Mouse (Mus musculus) embryonic facial prominence, embryonic 11.5 days (tissue): ENCODE measurements at regions not wholly inside any gene's neighbourhood (a gene's known extent, or its start where the extent isn't known, plus 50 kb on each side); places are given as distances from the start of the nearest gene placed in this dataset.

ENCODE experiments used
- ATAC-seq: fragments of 200-750 bp; cut with Nextera tagmentation; replicated peaks from 2 replicates; pipeline ENCODE4 v1.8.0; 2017; ENCODE audit warnings: low read depth; ENCODE audit not compliant: insufficient number of reproducible peaks, low FRiP score, low TSS enrichment
- DNase-seq: peaks from one replicate; pipeline ENCODE4 v3.0.0-alpha.2; 2015; ENCODE audit warnings: low spot score
- H3K27ac ChIP-seq: fragments of 300-500 bp; sonication (generic); replicated peaks from 2 replicates; pipeline ENCODE4 v1.5.1; 2014; ENCODE audit warnings: mild to moderate bottlenecking, low read depth, low read length, control low read depth
- H3K27me3 ChIP-seq: fragments of 300-500 bp; sonication (generic); 2 replicates; pipeline ENCODE4 v1.6.1; 2014; ENCODE audit warnings: mild to moderate bottlenecking, low read length, moderate library complexity, mixed read lengths; ENCODE audit not compliant: control insufficient read depth, insufficient read depth
- H3K36me3 ChIP-seq: fragments of 300-500 bp; sonication (generic); replicated peaks from 2 replicates; pipeline ENCODE4 v1.6.1; 2014; ENCODE audit warnings: low read depth, mild to moderate bottlenecking, low read length, moderate library complexity, mixed read lengths; ENCODE audit not compliant: control insufficient read depth, insufficient read depth
- H3K4me1 ChIP-seq: fragments of 300-500 bp; sonication (generic); 2 replicates; pipeline ENCODE4 v1.6.1; 2014; ENCODE audit warnings: low read length, mixed read lengths; ENCODE audit not compliant: control insufficient read depth, insufficient read depth
- H3K4me2 ChIP-seq: fragments of 300-500 bp; sonication (generic); 2 replicates; pipeline ENCODE4 v1.6.1; 2014; ENCODE audit warnings: low read depth, mild to moderate bottlenecking, control low read depth, low read length, moderate library complexity
- H3K4me3 ChIP-seq: fragments of 300-500 bp; sonication (generic); 2 replicates; pipeline ENCODE4 v1.5.1; 2014; ENCODE audit warnings: low read depth, low read length, control low read depth
- H3K9ac ChIP-seq: fragments of 300-500 bp; sonication (generic); replicated peaks from 2 replicates; pipeline ENCODE4 v1.6.1; 2014; ENCODE audit warnings: mild to moderate bottlenecking, control low read depth, low read length
- H3K9me3 ChIP-seq: fragments of 300-500 bp; sonication (generic); replicated peaks from 2 replicates; pipeline ENCODE4 v1.6.1; 2016; ENCODE audit warnings: mild to moderate bottlenecking, low read length, inconsistent platforms, mixed read lengths; ENCODE audit not compliant: control insufficient read depth
- WGBS: fragments of 180-500 bp; shearing (Covaris S2); extraction: QIAGEN DNeasy Blood & Tissue Kit; methylation state at CpG from one replicate; pipeline ENCODE4 v1.1.7; 2014; 5-methylcytosine and 5-hydroxymethylcytosine counted together

- Histone ChIP-seq H3K27ac (no peak overlapping the region), H3K27me3 (no peaks in the 10 kb centered on the region), H3K4me2 (no peak overlapping the region), H3K36me3 (no peaks in the 10 kb centered on the region), H3K4me1 (no peaks in the 10 kb centered on the region), H3K9ac (no peak overlapping the region), H3K9me3 (no peaks in the 10 kb centered on the region), H3K4me3 (no peak overlapping the region)
- WGBS, result 68% methylated on average over 1 of the region's 1 CpGs
- no peak for DNase-seq
- no peak for ATAC-seq
Measured at GRCm38 (mm10) chr14:71500851-71501250, 901.2 kb upstream of the Fam160b2 start.

- 86% methylated on average over 7 of the region's 7 CpGs for WGBS
- no peak for DNase-seq
- no peaks in the 10 kb centered on the region for H3K36me3 ChIP-seq
Measured at GRCm38 (mm10) chr14:71491201-71491600, 891.6 kb upstream of the Fam160b2 start.

GRCm38 (mm10) chr14:71486176-71486970 is 886.7 kb upstream of the Fam160b2 start:
- Histone ChIP-seq H3K4me1 (no peaks in the 10 kb centered on the region), H3K9ac (no peak overlapping the region), H3K4me3 (no peak overlapping the region), H3K27ac (no peak overlapping the region), H3K36me3 (no peaks in the 10 kb centered on the region), H3K4me2 (no peak overlapping the region), H3K27me3 (no peaks in the 10 kb centered on the region), H3K9me3 (no peaks in the 10 kb centered on the region)
- WGBS, result 85% methylated on average over 12 of the region's 12 CpGs
- DNase-seq (no peak), ATAC-seq (no peak)

More at GRCm38 (mm10) chr14:71491201-71491600, 891.6 kb upstream of the Fam160b2 start:
- H3K4me1 ChIP-seq, result no peaks in the 10 kb centered on the region
- H3K27ac ChIP-seq, result no peak overlapping the region
- no peaks in the 10 kb centered on the region for H3K27me3 ChIP-seq
- no peak overlapping the region for H3K4me3 ChIP-seq
- no peak overlapping the region for H3K9ac ChIP-seq
- H3K9me3 ChIP-seq, result no peaks in the 10 kb centered on the region
- no peak for ATAC-seq
- no peak overlapping the region for H3K4me2 ChIP-seq

GRCm38 (mm10) chr14:71475656-71476055 is 876.0 kb upstream of the Fam160b2 start:
- Histone ChIP-seq H3K9me3 (no peaks in the 10 kb centered on the region), H3K4me1 (no peaks in the 10 kb centered on the region), H3K4me3 (no peak overlapping the region), H3K27me3 (no peaks in the 10 kb centered on the region), H3K27ac (no peak overlapping the region), H3K4me2 (no peak overlapping the region), H3K36me3 (no peaks in the 10 kb centered on the region), H3K9ac (no peak overlapping the region)
- ATAC-seq, result no peak
- 54% methylated on average over 2 of the region's 2 CpGs for WGBS
- DNase-seq, result peak; percentile 7

GRCm38 (mm10) chr14:71473907-71474306 is 874.3 kb upstream of the Fam160b2 start:
- WGBS, result 90% methylated on average over 6 of the region's 6 CpGs
- H3K4me3 ChIP-seq, result no peak overlapping the region
- ATAC-seq (no peak), DNase-seq (no peak)
- no peaks in the 10 kb centered on the region for H3K36me3 ChIP-seq
- no peaks in the 10 kb centered on the region for H3K9me3 ChIP-seq
- no peaks in the 10 kb centered on the region for H3K27me3 ChIP-seq
- no peak overlapping the region for H3K4me2 ChIP-seq
- H3K9ac ChIP-seq, result no peak overlapping the region
- no peak overlapping the region for H3K27ac ChIP-seq
- H3K4me1 ChIP-seq, result no peaks in the 10 kb centered on the region

GRCm38 (mm10) chr14:71432364-71432763 is 832.7 kb upstream of the Fam160b2 start:
- ATAC-seq (no peak), DNase-seq (peak; percentile 38)
- Histone ChIP-seq H3K4me1 (no peaks in the 10 kb centered on the region), H3K4me3 (no peak overlapping the region), H3K27ac (no peak overlapping the region), H3K4me2 (no peak overlapping the region), H3K27me3 (no peaks in the 10 kb centered on the region), H3K9me3 (no peaks in the 10 kb centered on the region), H3K36me3 (no peaks in the 10 kb centered on the region), H3K9ac (no peak overlapping the region)
- WGBS, result 37% methylated on average over 2 of the region's 2 CpGs
